Comparison of ENCODE assay signal across 18 mouse cellular contexts in the genomic region with DNA sequence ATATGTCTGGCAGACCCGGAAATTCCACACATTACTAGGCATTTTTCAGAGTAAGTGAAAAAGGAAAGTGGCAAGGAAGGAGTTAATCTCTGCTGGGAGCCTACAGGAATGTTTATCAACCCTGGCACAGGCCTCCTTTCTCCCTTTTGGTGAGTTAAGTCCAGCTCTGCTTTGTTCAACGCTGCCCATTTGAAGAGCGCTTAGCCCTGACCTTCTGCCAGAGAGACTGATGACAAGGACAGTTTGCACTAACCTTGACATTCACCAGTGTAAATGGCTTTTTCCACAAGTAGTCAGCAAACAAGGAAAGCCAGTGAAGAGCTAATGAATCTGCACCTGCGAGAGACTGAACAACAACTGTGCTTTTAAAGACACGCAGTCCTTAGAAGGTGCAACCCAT.
DNase-seq lines count a peak whose midpoint lies in the region; ATAC-seq and TF ChIP-seq lines count a peak whose summit lies in the region.
"Had no signal": no experiment of that assay in that cellular context is flagged by ENCODE, and none has a peak within 500 bp of the region (broad histone marks: within the 10 kb centered on the region; RNA-seq: fewer than 3 reads in every experiment).

No protein-coding gene starts in this region.

- peak overlapping the region; percentile 60 for H3K27ac ChIP-seq in heart, embryonic 15.5 days
- no peak overlapping the region for H3K27ac ChIP-seq in forebrain, embryonic 11.5 days (ENCODE audit: low read depth, low read length)
- H3K27ac ChIP-seq: forebrain, embryonic 15.5 days; lung, embryonic 15.5 days had no signal

- H3K9ac ChIP-seq in heart, embryonic 15.5 days, result no peak overlapping the region
- H3K9ac ChIP-seq in forebrain, embryonic 11.5 days (ENCODE audit: low read length), result no peak overlapping the region
- H3K9ac ChIP-seq: forebrain, embryonic 15.5 days; lung, embryonic 15.5 days had no signal

- peak overlapping the region; percentile 6; the same call in 1 of the 2 replicates for H3K4me2 ChIP-seq in heart, embryonic 15.5 days
- H3K4me2 ChIP-seq in forebrain, embryonic 11.5 days (ENCODE audit: low read depth, low read length, severe bottlenecking), result no peak overlapping the region
- H3K4me2 ChIP-seq: forebrain, embryonic 15.5 days; liver, embryonic 11.5 days; lung, embryonic 15.5 days had no signal

- no peak for TF ChIP-seq CTCF in brain, embryonic 14.5 days (IDR thresholded peaks at IDR 0.05; ENCODE audit: borderline replicate concordance, extremely low read depth, insufficient read depth, insufficient read length)

- H3K27me3 ChIP-seq in heart, embryonic 15.5 days, result no peaks in the 10 kb centered on the region
- H3K27me3 ChIP-seq in forebrain, embryonic 11.5 days (ENCODE audit: control insufficient read depth, insufficient read depth, low read length), result no peaks in the 10 kb centered on the region
- H3K27me3 ChIP-seq: forebrain, embryonic 15.5 days; lung, embryonic 15.5 days; megakaryocyte, embryonic 14.5 days had no signal

- no peaks in the 10 kb centered on the region for H3K9me3 ChIP-seq in heart, embryonic 15.5 days (replicated peaks)
- no peaks in the 10 kb centered on the region for H3K9me3 ChIP-seq in forebrain, embryonic 11.5 days (ENCODE audit: control insufficient read depth, low read length)
- H3K9me3 ChIP-seq: forebrain, embryonic 15.5 days; lung, embryonic 15.5 days had no signal

- H3K36me3 ChIP-seq in heart, embryonic 15.5 days, result no peaks in the 10 kb centered on the region
- no peaks in the 10 kb centered on the region for H3K36me3 ChIP-seq in forebrain, embryonic 11.5 days (ENCODE audit: control insufficient read depth, insufficient read depth, low read length)
- H3K36me3 ChIP-seq: forebrain, embryonic 15.5 days; lung, embryonic 15.5 days had no signal

- peak; percentile 66; the same call in 1 of the 2 replicates for ATAC-seq in heart, embryonic 15.5 days (replicated peaks; ENCODE audit: insufficient number of reproducible peaks, insufficient read depth, low FRiP score, low read depth)
- ATAC-seq in forebrain, embryonic 11.5 days (replicated peaks; ENCODE audit: low FRiP score), result no peak
- ATAC-seq: forebrain, embryonic 15.5 days had no signal

- H3K4me3 ChIP-seq in heart, embryonic 15.5 days, result no peak overlapping the region
- H3K4me3 ChIP-seq in forebrain, embryonic 11.5 days (ENCODE audit: low read depth, low read length), result no peak overlapping the region
- H3K4me3 ChIP-seq: forebrain, embryonic 15.5 days; lung, embryonic 15.5 days; megakaryocyte, embryonic 14.5 days had no signal

- no peak for DNase-seq in heart, adult 8-10 months (ENCODE audit: low spot score)
- peak; percentile 85 for DNase-seq in adrenal gland, adult 2 months
- DNase-seq in brain, embryonic 14.5 days (ENCODE audit: low read depth), result peak; percentile 46
- DNase-seq in heart, postnatal 4 days, result peak; percentile 15
- no peak for DNase-seq in kidney, postnatal 25 days
- no peak for DNase-seq in forebrain, embryonic 11.5 days (ENCODE audit: low spot score)
- DNase-seq: cerebellum, adult 11 months; kidney, adult 2 months; kidney, postnatal 4 days; layer of hippocampus, postnatal 36 days; left cerebral cortex, postnatal 4 days; right cerebral cortex, postnatal 14 days; thymus, postnatal 4 days had no signal

- peaks cover 6% of the 10 kb centered on the region for H3K4me1 ChIP-seq in heart, embryonic 15.5 days (replicated peaks)
- H3K4me1 ChIP-seq in forebrain, embryonic 11.5 days (replicated peaks; ENCODE audit: control insufficient read depth, insufficient read depth, low read length), result 0 out of 2 replicates have a peak, but pooled peaks cover 2% of the 10 kb centered on the region
- H3K4me1 ChIP-seq: megakaryocyte, embryonic 14.5 days had no signal

- TF ChIP-seq POLR2A in brain, embryonic 14.5 days (IDR thresholded peaks at IDR 0.05; ENCODE audit: borderline replicate concordance, extremely low read depth, insufficient read depth, insufficient read length, poor library complexity, severe bottlenecking), result no peak

- WGBS in heart, embryonic 15.5 days, result 15% methylated on average over 5 of the region's 5 CpGs
- WGBS in forebrain, embryonic 11.5 days, result 25% methylated on average over 5 of the region's 5 CpGs

Comparison
In these comparisons a context has a peak if more than half of its experiments do, and no peak if none do; other contexts are left out.
1. DNase-seq: peak in adrenal gland, adult 2 months (single experiment), brain, embryonic 14.5 days (single experiment) and heart, postnatal 4 days (single experiment); none in heart, adult 8-10 months (single experiment), kidney, postnatal 25 days (0 of 2) and forebrain, embryonic 11.5 days (single experiment).